Mouse (Mus musculus): ENCODE results near the gene Ltb. TPM values are rescaled to one million over a fixed set of nuclear protein-coding genes. Genes with fewer than 3 reads are reported as not detected.

Gene Ltb
- polyA plus RNA-seq, 1 experiment = 0.71 TPM

- H3K4me1 ChIP-seq (ENCODE audit: control insufficient read depth, insufficient read depth, low read length) = no peaks in the 10 kb centered on the region
- TF ChIP-seq POLR2A (IDR thresholded peaks at IDR 0.05; ENCODE audit: extremely low read depth, insufficient read depth, low read length) (no peak), CTCF (IDR thresholded peaks at IDR 0.05; ENCODE audit: extremely low read depth, insufficient read depth, low read length) (no peak)
- no peak overlapping the region for H3K4me3 ChIP-seq (ENCODE audit: insufficient read depth, low read length)
- no peak overlapping the region for H3K27ac ChIP-seq (ENCODE audit: insufficient read depth, low read length)
Measured at GRCm38 (mm10) chr17:35156461-35157200, 37.6 kb upstream of the Ltb start.

- TF ChIP-seq CTCF (IDR thresholded peaks at IDR 0.05; ENCODE audit: extremely low read depth, insufficient read depth, low read length) = no peak
- TF ChIP-seq POLR2A (IDR thresholded peaks at IDR 0.05; ENCODE audit: extremely low read depth, insufficient read depth, low read length) = no peak
- Histone ChIP-seq H3K27ac (ENCODE audit: insufficient read depth, low read length) (no peak overlapping the region), H3K4me3 (ENCODE audit: insufficient read depth, low read length) (no peak overlapping the region), H3K4me1 (ENCODE audit: control insufficient read depth, insufficient read depth, low read length) (peaks cover 2% of the 10 kb centered on the region; the same call in 1 of the 2 replicates)
Measured at GRCm38 (mm10) chr17:35157254-35157653, 37.0 kb upstream of the Ltb start.

GRCm38 (mm10) chr17:35157661-35158175 lies 36.5 kb upstream of the Ltb start:
- H3K4me3 ChIP-seq (ENCODE audit: insufficient read depth, low read length) = no peak overlapping the region
- TF ChIP-seq CTCF (IDR thresholded peaks at IDR 0.05; ENCODE audit: extremely low read depth, insufficient read depth, low read length) (no peak), POLR2A (IDR thresholded peaks at IDR 0.05; ENCODE audit: extremely low read depth, insufficient read depth, low read length) (no peak)
- peaks cover 2% of the 10 kb centered on the region; the same call in 1 of the 2 replicates for H3K4me1 ChIP-seq (ENCODE audit: control insufficient read depth, insufficient read depth, low read length)
- H3K27ac ChIP-seq (ENCODE audit: insufficient read depth, low read length) = no peak overlapping the region

- Histone ChIP-seq H3K27ac (ENCODE audit: insufficient read depth, low read length) (no peak overlapping the region), H3K4me1 (ENCODE audit: control insufficient read depth, insufficient read depth, low read length) (peaks cover 2% of the 10 kb centered on the region; the same call in 1 of the 2 replicates), H3K4me3 (ENCODE audit: insufficient read depth, low read length) (no peak overlapping the region)
- TF ChIP-seq CTCF (IDR thresholded peaks at IDR 0.05; ENCODE audit: extremely low read depth, insufficient read depth, low read length) (no peak), POLR2A (IDR thresholded peaks at IDR 0.05; ENCODE audit: extremely low read depth, insufficient read depth, low read length) (no peak)
Measured at GRCm38 (mm10) chr17:35158850-35159593, 35.2 kb upstream of the Ltb start.

- TF ChIP-seq CTCF (IDR thresholded peaks at IDR 0.05; ENCODE audit: extremely low read depth, insufficient read depth, low read length) (no peak), POLR2A (IDR thresholded peaks at IDR 0.05; ENCODE audit: extremely low read depth, insufficient read depth, low read length) (no peak)
- H3K4me3 ChIP-seq (ENCODE audit: insufficient read depth, low read length) = no peak overlapping the region
- no peak overlapping the region for H3K27ac ChIP-seq (ENCODE audit: insufficient read depth, low read length)
- H3K4me1 ChIP-seq (ENCODE audit: control insufficient read depth, insufficient read depth, low read length) = peaks cover 2% of the 10 kb centered on the region; the same call in 1 of the 2 replicates
Measured at GRCm38 (mm10) chr17:35159638-35160037, 34.6 kb upstream of the Ltb start.

GRCm38 (mm10) chr17:35161421-35161820 lies 32.8 kb upstream of the Ltb start:
- Histone ChIP-seq H3K4me1 (ENCODE audit: control insufficient read depth, insufficient read depth, low read length) (peaks cover 3% of the 10 kb centered on the region), H3K4me3 (ENCODE audit: insufficient read depth, low read length) (no peak overlapping the region), H3K27ac (ENCODE audit: insufficient read depth, low read length) (no peak overlapping the region)
- no peak for TF ChIP-seq CTCF (IDR thresholded peaks at IDR 0.05; ENCODE audit: extremely low read depth, insufficient read depth, low read length)
- no peak for TF ChIP-seq POLR2A (IDR thresholded peaks at IDR 0.05; ENCODE audit: extremely low read depth, insufficient read depth, low read length)

- Histone ChIP-seq H3K4me1 (ENCODE audit: control insufficient read depth, insufficient read depth, low read length) (peaks cover 3% of the 10 kb centered on the region), H3K27ac (ENCODE audit: insufficient read depth, low read length) (no peak overlapping the region), H3K4me3 (ENCODE audit: insufficient read depth, low read length) (peak overlapping the region; percentile 49; the same call in 1 of the 2 replicates)
- TF ChIP-seq POLR2A (IDR thresholded peaks at IDR 0.05; ENCODE audit: extremely low read depth, insufficient read depth, low read length) = no peak
- no peak for TF ChIP-seq CTCF (IDR thresholded peaks at IDR 0.05; ENCODE audit: extremely low read depth, insufficient read depth, low read length)
Measured at GRCm38 (mm10) chr17:35162121-35162520, 32.1 kb upstream of the Ltb start.

GRCm38 (mm10) chr17:35162730-35163129 lies 31.5 kb upstream of the Ltb start:
- peaks cover 5% of the 10 kb centered on the region for H3K4me1 ChIP-seq (ENCODE audit: control insufficient read depth, insufficient read depth, low read length)
- H3K4me3 ChIP-seq (ENCODE audit: insufficient read depth, low read length) = peak overlapping the region; percentile 49
- H3K27ac ChIP-seq (ENCODE audit: insufficient read depth, low read length) = no peak overlapping the region
- TF ChIP-seq POLR2A (IDR thresholded peaks at IDR 0.05; ENCODE audit: extremely low read depth, insufficient read depth, low read length) (no peak), CTCF (IDR thresholded peaks at IDR 0.05; ENCODE audit: extremely low read depth, insufficient read depth, low read length) (no peak)

GRCm38 (mm10) chr17:35163326-35164081 lies 30.7 kb upstream of the Ltb start:
- TF ChIP-seq CTCF (IDR thresholded peaks at IDR 0.05; ENCODE audit: extremely low read depth, insufficient read depth, low read length) (no peak), POLR2A (IDR thresholded peaks at IDR 0.05; ENCODE audit: extremely low read depth, insufficient read depth, low read length) (no peak)
- Histone ChIP-seq H3K4me3 (ENCODE audit: insufficient read depth, low read length) (peak overlapping the region; percentile 49), H3K4me1 (ENCODE audit: control insufficient read depth, insufficient read depth, low read length) (peaks cover 6% of the 10 kb centered on the region), H3K27ac (ENCODE audit: insufficient read depth, low read length) (no peak overlapping the region; the same call in 1 of the 2 replicates)
